Mouse (Mus musculus) gastrocnemius, postnatal 36 days (tissue): ENCODE results near the gene Frat2. TPM values are rescaled to one million over a fixed set of nuclear protein-coding genes. Genes with fewer than 3 reads are reported as not detected.

Experiments used
- DNase-seq, 2 experiments: peaks; one replicate each; pipeline ENCODE4 v3.0.0; 2022
- intact Hi-C: fragments of 180-260 bp; cut with DNase I; formaldehyde crosslinking; loops from one replicate; pipeline ENCODE4 v1.15.1; 2025
- total RNA-seq, 2 experiments: library from RNA; stranded (reverse); gene quantifications; 2 replicates each; pipeline ENCODE4 v1.2.3; 2021

The Frat2 gene
- total RNA-seq, 2 experiments from 2014 or later: 13.9 to 18.5 TPM

DNA sequence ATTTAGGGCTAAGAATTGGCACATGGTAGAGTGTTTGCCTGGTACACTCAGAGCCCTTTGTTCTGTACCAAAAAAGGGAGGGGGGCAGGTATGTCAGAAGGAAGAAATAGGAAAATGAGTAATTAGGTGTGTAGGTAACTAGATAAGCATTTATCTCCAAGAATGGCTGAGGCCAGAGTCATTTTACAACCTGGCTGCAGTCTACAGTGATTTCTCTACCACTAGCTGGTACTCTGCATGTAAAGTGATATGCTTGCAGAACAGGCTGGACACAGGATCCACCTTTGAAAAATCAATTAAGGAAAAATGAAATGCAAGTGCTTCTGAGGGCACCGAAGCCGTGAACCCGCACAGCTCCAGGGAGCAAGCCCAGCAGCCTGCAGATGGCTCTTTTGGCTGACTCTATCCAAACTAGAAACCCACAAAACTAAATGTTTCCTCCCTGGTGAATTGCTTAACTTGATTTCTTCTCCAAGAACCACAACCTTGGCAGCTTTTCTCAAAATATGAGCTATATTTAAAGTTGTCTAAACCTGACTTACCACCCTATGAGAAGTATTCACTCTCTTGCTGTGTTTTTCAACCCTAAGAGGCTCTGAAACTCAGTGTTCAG, 51.7 kb downstream of the Frat2 start:
- no peak for DNase-seq
- intact Hi-C loops: no loop called here

Other genes starting within 250 kb of the Frat2 start
- gene Slit1, start 104.5 kb downstream of the Frat2 start, total RNA-seq: under 1 TPM; 0.33 to 0.35 TPM
- 1 to 10 TPM; 6.4 to 6.6 TPM for gene Arhgap19, start 46.1 kb downstream of the Frat2 start, total RNA-seq
- 1 to 10 TPM; 5.3 to 7.3 TPM for gene Frat1, start 18.2 kb downstream of the Frat2 start, total RNA-seq
- 10 to 100 TPM; 30.0 to 31.6 TPM for gene Rrp12, start 48.0 kb upstream of the Frat2 start, total RNA-seq
- 10 to 100 TPM; 14.4 to 18.7 TPM for gene Pgam1, start 63.8 kb upstream of the Frat2 start, total RNA-seq
- gene Exosc1, start 85.3 kb upstream of the Frat2 start, total RNA-seq: 10 to 100 TPM; 13.2 to 15.3 TPM
- gene Zdhhc16, start 85.3 kb upstream of the Frat2 start, total RNA-seq: 10 to 100 TPM; 20.7 to 21.3 TPM
- gene Mms19, start 133.0 kb upstream of the Frat2 start, total RNA-seq: 1 to 10 TPM; 6.6 to 7.7 TPM
- 10 to 100 TPM; 11.7 to 13.4 TPM for gene Ubtd1, start 133.6 kb upstream of the Frat2 start, total RNA-seq
- 100 to 1,000 TPM; 121 to 331 TPM for gene Ankrd2, start 187.9 kb upstream of the Frat2 start, total RNA-seq
- gene Hoga1, start 197.5 kb upstream of the Frat2 start, total RNA-seq: 1 to 10 TPM; 2.9 to 3.7 TPM
- under 1 TPM; 0.30 to 0.38 TPM for gene 4933411K16Rik, start 204.1 kb upstream of the Frat2 start, total RNA-seq
- 1 to 10 TPM; 2.1 to 2.6 TPM for gene Morn4, start 238.2 kb upstream of the Frat2 start, total RNA-seq
- 10 to 100 TPM; 11.0 to 14.1 TPM for gene Pi4k2a, start 242.3 kb upstream of the Frat2 start, total RNA-seq